Mouse (Mus musculus) urinary bladder, postnatal 0 days (tissue): ENCODE data around the gene Tollip. TPM values are rescaled to one million over a fixed set of nuclear protein-coding genes. Genes with fewer than 3 reads are reported as not detected.

Experiments used
- polyA plus RNA-seq: library from polyadenylated mRNA; unstranded; fragments of >200 nt; fragmentation: Nextera tagmentation; extraction: Ambion mirVana; gene quantifications from 2 replicates; pipeline ENCODE4 v1.2.1, GENCODE M21; 2015

The Tollip gene
- 32.2 and 36.2 TPM in 2 replicates for polyA plus RNA-seq

DNA sequence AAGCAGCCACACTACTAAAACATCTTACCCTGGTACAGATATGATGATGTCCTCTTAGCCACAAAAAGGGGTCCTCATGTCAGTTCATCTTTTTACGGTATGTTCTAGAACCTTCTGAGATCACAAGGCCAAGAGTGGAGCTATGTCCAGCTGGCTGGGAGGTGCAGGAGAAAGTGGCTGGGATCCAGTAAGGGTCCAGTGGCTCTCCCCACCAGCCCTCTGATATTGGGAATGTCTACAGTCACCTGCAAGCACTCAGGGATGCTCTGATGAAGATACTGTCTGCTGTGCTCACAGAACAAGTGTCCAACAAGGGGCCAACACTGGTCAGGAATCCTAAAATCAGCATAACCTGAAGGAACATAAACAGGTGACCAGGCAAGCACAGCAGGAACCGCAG is at the start of gene Tollip:
Tollip (minus strand) TSS at position 101 of the 400 bp plus-strand sequence.

DNA sequence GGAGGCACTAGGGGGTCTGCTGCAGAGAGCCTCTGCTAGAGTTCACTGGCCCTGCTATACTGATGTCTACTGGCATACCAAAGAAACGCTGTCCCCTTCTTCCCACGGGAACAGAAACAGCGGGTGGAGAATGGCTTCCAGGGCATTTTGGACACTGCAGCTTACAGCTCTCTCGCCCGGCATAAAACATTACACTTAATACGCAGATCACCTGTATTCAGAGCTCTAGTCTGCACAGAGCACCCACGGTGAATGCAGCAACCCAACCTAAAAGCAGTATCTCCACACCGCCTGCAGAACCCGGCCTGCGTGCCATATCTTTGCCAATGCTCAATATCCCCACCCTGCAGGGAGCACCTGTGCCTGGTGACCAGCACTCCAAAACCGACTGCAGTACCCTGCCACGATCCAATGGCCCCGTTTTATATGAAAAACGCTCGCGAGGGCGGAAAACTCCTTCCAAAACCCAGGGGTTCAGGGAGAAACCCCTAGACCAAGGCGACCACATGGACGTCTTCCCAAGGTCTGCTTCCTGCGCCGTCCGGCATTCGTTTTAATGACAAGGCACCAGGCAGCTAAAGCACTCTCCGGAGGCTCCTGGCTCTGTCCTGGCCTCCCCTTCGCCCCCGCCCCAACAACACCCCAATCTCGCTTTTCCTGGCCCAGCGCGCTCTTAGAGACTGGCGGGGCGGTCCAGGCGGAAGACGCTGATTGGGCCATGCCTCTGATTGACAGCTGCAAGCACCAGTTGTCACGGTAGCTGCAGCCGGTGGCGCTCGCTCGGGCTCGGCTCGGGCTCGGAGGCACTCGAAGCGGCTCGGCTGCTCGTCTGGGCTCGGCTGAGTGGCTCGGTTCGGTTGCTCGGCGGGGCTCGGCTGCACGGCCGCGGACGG is 30.8 kb upstream of the Tollip start, which contains the start of gene Brsk2:
Brsk2 (plus strand) TSS at position 846 of the 893 bp plus-strand sequence.

DNA sequence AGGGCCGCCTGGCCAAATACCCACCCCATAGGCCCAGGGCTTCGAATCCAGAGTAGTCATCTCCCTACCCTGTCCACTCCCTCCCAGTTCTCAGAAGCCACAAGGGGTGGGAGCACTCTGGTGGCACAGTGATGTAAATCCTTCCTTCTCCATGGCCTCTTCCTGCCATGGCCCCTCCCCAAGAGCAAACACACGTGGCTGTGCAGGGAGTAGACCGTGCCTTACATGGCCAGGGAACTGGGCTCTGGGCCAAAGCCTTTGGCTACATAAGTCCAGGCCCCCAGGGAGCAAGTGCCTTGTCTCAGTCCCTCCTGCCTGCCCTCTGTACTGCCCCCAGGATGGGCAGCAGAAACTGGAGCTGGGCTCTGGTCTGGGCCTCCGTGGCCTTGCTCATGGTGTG is 79.5 kb downstream of the Tollip start, which contains the start of gene Muc5b:
Muc5b (plus strand) TSS at position 292 of the 400 bp plus-strand sequence.

Other genes starting within 250 kb of the Tollip start
- 0.29 and 0.60 TPM in 2 replicates for gene Muc2, start 228.2 kb downstream of the Tollip start, polyA plus RNA-seq
- gene Muc5ac, start 129.5 kb downstream of the Tollip start, polyA plus RNA-seq: not detected in 2 replicates
- gene Muc5b, start 79.4 kb downstream of the Tollip start, polyA plus RNA-seq: 0.04 TPM in 2 replicates
- 0.17 and 0.30 TPM in 2 replicates for gene Brsk2, start 31.2 kb upstream of the Tollip start, polyA plus RNA-seq
- gene Mob2, start 142.6 kb upstream of the Tollip start, polyA plus RNA-seq: 57.5 and 64.2 TPM in 2 replicates
- 3.4 and 6.9 TPM in 2 replicates for gene Dusp8, start 177.3 kb upstream of the Tollip start, polyA plus RNA-seq
- not detected in 2 replicates for gene Gm45618, start 202.2 kb upstream of the Tollip start, polyA plus RNA-seq
- not detected in 2 replicates for gene Gm39115, start 217.5 kb upstream of the Tollip start, polyA plus RNA-seq
- gene Gm45337, start 226.1 kb upstream of the Tollip start, polyA plus RNA-seq: not detected in 2 replicates
- not detected in 2 replicates for gene Gm29735, start 238.6 kb upstream of the Tollip start, polyA plus RNA-seq
- gene Gm4553, start 247.2 kb upstream of the Tollip start, polyA plus RNA-seq: not detected in 2 replicates